Mouse (Mus musculus): ENCODE data around the gene Fat3. TPM values are rescaled to one million over a fixed set of nuclear protein-coding genes. Genes with fewer than 3 reads are reported as not detected.

The Fat3 gene
- total RNA-seq, 1 experiment, result 0.58 TPM

DNA sequence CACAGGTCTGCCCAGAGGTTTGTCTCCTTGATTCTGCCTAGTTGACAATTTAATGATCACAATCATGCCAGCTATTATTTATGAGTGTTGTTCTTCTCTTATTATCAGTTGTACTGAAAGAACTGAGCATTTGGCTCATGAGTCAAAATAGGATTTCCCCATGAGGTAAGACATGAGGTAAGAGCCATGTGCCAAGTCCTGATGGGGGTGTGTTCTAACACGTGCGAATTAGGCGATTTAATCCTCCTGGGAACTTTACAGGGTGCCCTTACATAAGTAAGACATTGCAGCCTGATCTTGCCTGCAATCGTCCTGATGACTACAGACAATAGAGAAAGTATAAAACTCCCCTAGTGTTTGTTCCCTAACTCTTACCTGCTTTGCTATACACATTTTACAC, 631.6 kb downstream of the Fat3 start:
- H3K4me3 ChIP-seq (ENCODE audit: insufficient read depth in 1 of 2, low read depth in 1 of 2, low read length in 2 of 2, poor library complexity in 1 of 2, severe bottlenecking in 1 of 2), result no peak overlapping the region
- no peak overlapping the region for H3K27ac ChIP-seq (ENCODE audit: insufficient read depth, low read depth, low read length, poor library complexity, severe bottlenecking)
- no peak for DNase-seq (ENCODE audit: low read depth, low spot score)
- no peaks in the 10 kb centered on the region for H3K36me3 ChIP-seq (ENCODE audit: control insufficient read depth, insufficient read depth, low read length, poor library complexity, severe bottlenecking)
- no peaks in the 10 kb centered on the region for H3K9me3 ChIP-seq (ENCODE audit: control insufficient read depth, insufficient read depth, low read depth, low read length)
- in situ Hi-C loops (cut with MboI; ENCODE audit: low sequenced_read_pairs in 2 of 2, unreplicated experiment in 2 of 2), result no loop called here
- no peak overlapping the region for H3K9ac ChIP-seq (ENCODE audit: insufficient read depth, low read depth, low read length, poor library complexity, severe bottlenecking)
- no peaks in the 10 kb centered on the region for H3K4me1 ChIP-seq (ENCODE audit: control insufficient read depth in 2 of 2, insufficient read depth in 2 of 2, low read length in 2 of 2, poor library complexity in 1 of 2)
- TF ChIP-seq HCFC1 (IDR thresholded peaks at IDR 0.05; ENCODE audit: borderline replicate concordance, insufficient read depth, low read length), result no peak
- TF ChIP-seq CHD2 (IDR thresholded peaks at IDR 0.05; ENCODE audit: low read depth, low read length), result no peak
- no peak for TF ChIP-seq MAFK (IDR thresholded peaks at IDR 0.05; ENCODE audit: insufficient read depth, low read depth, low read length)
- TF ChIP-seq ZNF384 (IDR thresholded peaks at IDR 0.05; ENCODE audit: low read depth, low read length), result no peak
- TF ChIP-seq ZC3H11A (IDR thresholded peaks at IDR 0.05; ENCODE audit: borderline replicate concordance, low read depth, low read length), result no peak

DNA sequence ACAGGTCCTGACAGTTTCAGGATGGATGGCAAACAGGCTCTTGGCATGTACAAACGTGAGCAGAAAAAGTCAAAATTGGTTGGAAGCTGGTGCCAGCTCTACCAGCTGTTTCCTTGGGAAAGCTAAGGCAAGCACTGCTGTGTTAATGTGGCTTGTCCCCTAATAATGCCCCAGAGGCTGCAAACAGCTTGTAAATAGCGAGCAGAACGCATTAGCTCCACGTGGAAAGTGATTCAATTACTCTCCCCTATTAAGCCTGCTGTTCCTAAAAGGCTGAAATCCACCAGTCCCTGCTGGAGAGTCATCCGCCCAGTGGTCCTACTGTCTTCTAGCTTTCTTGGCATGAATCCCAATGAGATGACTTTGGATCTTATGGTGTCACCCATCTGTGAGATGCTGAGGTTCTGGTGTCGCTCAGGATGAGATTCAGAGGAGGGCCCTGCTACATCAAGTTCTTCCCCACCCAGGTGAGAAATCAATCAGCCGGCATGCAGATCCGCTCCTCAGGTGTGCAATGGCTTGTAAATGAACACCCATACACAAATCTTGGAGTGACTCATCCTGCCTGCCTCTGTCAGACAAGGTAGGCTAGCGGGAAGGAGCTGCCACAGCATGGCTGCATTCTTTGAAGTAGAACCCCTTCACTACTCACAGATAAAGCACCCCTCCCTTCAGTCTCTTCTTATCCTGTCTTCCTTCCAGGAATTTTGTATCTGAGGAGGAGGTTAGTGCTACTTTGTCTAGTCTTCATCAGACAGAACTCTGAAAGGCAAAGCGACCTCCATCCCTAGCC, 634.6 kb downstream of the Fat3 start:
- Histone ChIP-seq H3K27ac (ENCODE audit: insufficient read depth, low read depth, low read length, poor library complexity, severe bottlenecking) (no peak overlapping the region), H3K9me3 (ENCODE audit: control insufficient read depth, insufficient read depth, low read depth, low read length) (no peaks in the 10 kb centered on the region), H3K36me3 (ENCODE audit: control insufficient read depth, insufficient read depth, low read length, poor library complexity, severe bottlenecking) (no peaks in the 10 kb centered on the region), H3K9ac (ENCODE audit: insufficient read depth, low read depth, low read length, poor library complexity, severe bottlenecking) (no peak overlapping the region), H3K4me3 (ENCODE audit: insufficient read depth in 1 of 2, low read depth in 1 of 2, low read length in 2 of 2, poor library complexity in 1 of 2, severe bottlenecking in 1 of 2) (no peak overlapping the region), H3K4me1 (ENCODE audit: control insufficient read depth in 2 of 2, insufficient read depth in 2 of 2, low read length in 2 of 2, poor library complexity in 1 of 2) (no peaks in the 10 kb centered on the region)
- TF ChIP-seq MAFK (IDR thresholded peaks at IDR 0.05; ENCODE audit: insufficient read depth, low read depth, low read length) (no peak), ZC3H11A (IDR thresholded peaks at IDR 0.05; ENCODE audit: borderline replicate concordance, low read depth, low read length) (no peak), CHD2 (IDR thresholded peaks at IDR 0.05; ENCODE audit: low read depth, low read length) (no peak), HCFC1 (IDR thresholded peaks at IDR 0.05; ENCODE audit: borderline replicate concordance, insufficient read depth, low read length) (no peak), ZNF384 (IDR thresholded peaks at IDR 0.05; ENCODE audit: low read depth, low read length) (no peak)
- DNase-seq (ENCODE audit: low read depth, low spot score), result no peak
- in situ Hi-C loops (cut with MboI; ENCODE audit: low sequenced_read_pairs in 2 of 2, unreplicated experiment in 2 of 2), result no loop called here

DNA sequence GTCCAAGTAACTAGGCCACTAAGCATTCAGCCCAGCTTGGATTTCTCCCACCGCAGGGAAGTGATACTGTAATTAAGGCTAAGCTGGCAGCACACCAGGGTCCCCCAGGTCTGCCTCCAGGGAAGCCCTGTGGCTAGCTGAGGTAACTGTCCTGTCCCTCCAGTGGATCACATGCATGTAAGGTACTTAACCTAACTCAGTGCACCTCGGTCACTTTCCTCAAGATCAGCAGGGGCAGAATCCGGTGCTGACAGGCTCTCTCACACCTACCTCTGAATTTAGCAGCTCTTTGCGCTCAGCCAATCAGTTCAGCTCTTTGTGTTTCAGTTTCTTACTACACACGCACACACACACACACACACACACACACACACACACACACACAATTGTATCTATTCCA, 639.7 kb downstream of the Fat3 start:
- Histone ChIP-seq H3K27ac (ENCODE audit: insufficient read depth, low read depth, low read length, poor library complexity, severe bottlenecking) (no peak overlapping the region), H3K9me3 (ENCODE audit: control insufficient read depth, insufficient read depth, low read depth, low read length) (no peaks in the 10 kb centered on the region), H3K36me3 (ENCODE audit: control insufficient read depth, insufficient read depth, low read length, poor library complexity, severe bottlenecking) (no peaks in the 10 kb centered on the region), H3K4me1 (ENCODE audit: control insufficient read depth in 2 of 2, insufficient read depth in 2 of 2, low read length in 2 of 2, poor library complexity in 1 of 2) (no peaks in the 10 kb centered on the region), H3K4me3 (ENCODE audit: insufficient read depth in 1 of 2, low read depth in 1 of 2, low read length in 2 of 2, poor library complexity in 1 of 2, severe bottlenecking in 1 of 2) (no peak overlapping the region), H3K9ac (ENCODE audit: insufficient read depth, low read depth, low read length, poor library complexity, severe bottlenecking) (no peak overlapping the region)
- TF ChIP-seq CHD2 (IDR thresholded peaks at IDR 0.05; ENCODE audit: low read depth, low read length) (no peak), ZC3H11A (IDR thresholded peaks at IDR 0.05; ENCODE audit: borderline replicate concordance, low read depth, low read length) (no peak), ZNF384 (IDR thresholded peaks at IDR 0.05; ENCODE audit: low read depth, low read length) (no peak), HCFC1 (IDR thresholded peaks at IDR 0.05; ENCODE audit: borderline replicate concordance, insufficient read depth, low read length) (no peak), MAFK (IDR thresholded peaks at IDR 0.05; ENCODE audit: insufficient read depth, low read depth, low read length) (no peak)
- in situ Hi-C loops (cut with MboI; ENCODE audit: low sequenced_read_pairs in 2 of 2, unreplicated experiment in 2 of 2), result no loop called here
- DNase-seq (ENCODE audit: low read depth, low spot score), result no peak

Data from ES-E14 (cell line).